Mouse (Mus musculus): Measurements from ENCODE around the gene Crls1. TPM values are rescaled to one million over a fixed set of nuclear protein-coding genes. Genes with fewer than 3 reads are reported as not detected.

Gene Crls1
- polyA plus RNA-seq, 1 experiment from 2014 or later, result 26.8 TPM

GRCm38 (mm10) chr2:132893826-132894225, 47.4 kb downstream of the Crls1 start:
- H3K4me1 ChIP-seq, result no peaks in the 10 kb centered on the region
- H3K4me2 ChIP-seq (replicated peaks), result no peak overlapping the region
- H3K36me3 ChIP-seq, result no peaks in the 10 kb centered on the region
- H3K9me3 ChIP-seq, result no peaks in the 10 kb centered on the region
- H3K27ac ChIP-seq, result no peak overlapping the region
- H3K27me3 ChIP-seq, result no peaks in the 10 kb centered on the region
- no peak for ATAC-seq (ENCODE audit: insufficient number of reproducible peaks, insufficient read depth, low FRiP score, low TSS enrichment)
- no peak overlapping the region for H3K9ac ChIP-seq
- no peak overlapping the region for H3K4me3 ChIP-seq
- 92% methylated on average over 5 of the region's 5 CpGs for WGBS

- WGBS, result 75% methylated on average over 1 of the region's 1 CpGs
- no peak for ATAC-seq (ENCODE audit: insufficient number of reproducible peaks, insufficient read depth, low FRiP score, low TSS enrichment)
- Histone ChIP-seq H3K27ac (no peak overlapping the region), H3K4me1 (no peaks in the 10 kb centered on the region), H3K9ac (no peak overlapping the region), H3K4me2 (replicated peaks) (no peak overlapping the region), H3K9me3 (no peaks in the 10 kb centered on the region), H3K27me3 (no peaks in the 10 kb centered on the region), H3K4me3 (no peak overlapping the region), H3K36me3 (no peaks in the 10 kb centered on the region)
These were observed 51.7 kb downstream of the Crls1 start for GRCm38 (mm10) chr2:132898211-132898610.

GRCm38 (mm10) chr2:132900596-132900995, 54.1 kb downstream of the Crls1 start:
- WGBS, result 81% methylated on average over 1 of the region's 1 CpGs
- Histone ChIP-seq H3K27me3 (no peaks in the 10 kb centered on the region), H3K36me3 (no peaks in the 10 kb centered on the region), H3K4me3 (no peak overlapping the region), H3K9ac (no peak overlapping the region), H3K27ac (no peak overlapping the region), H3K4me1 (no peaks in the 10 kb centered on the region), H3K9me3 (no peaks in the 10 kb centered on the region), H3K4me2 (replicated peaks) (no peak overlapping the region)
- no peak for ATAC-seq (ENCODE audit: insufficient number of reproducible peaks, insufficient read depth, low FRiP score, low TSS enrichment)

GRCm38 (mm10) chr2:132901636-132902035, 55.2 kb downstream of the Crls1 start:
- WGBS, result 79% methylated on average over 4 of the region's 4 CpGs
- Histone ChIP-seq H3K9me3 (no peaks in the 10 kb centered on the region), H3K4me3 (no peak overlapping the region), H3K4me2 (replicated peaks) (no peak overlapping the region), H3K9ac (no peak overlapping the region), H3K27ac (no peak overlapping the region), H3K4me1 (no peaks in the 10 kb centered on the region), H3K27me3 (no peaks in the 10 kb centered on the region), H3K36me3 (no peaks in the 10 kb centered on the region)
- ATAC-seq (ENCODE audit: insufficient number of reproducible peaks, insufficient read depth, low FRiP score, low TSS enrichment), result no peak

- H3K9ac ChIP-seq, result no peak overlapping the region
- no peak overlapping the region for H3K4me2 ChIP-seq (replicated peaks)
- H3K9me3 ChIP-seq, result no peaks in the 10 kb centered on the region
- WGBS, result 71% methylated on average over 4 of the region's 4 CpGs
- H3K27me3 ChIP-seq, result no peaks in the 10 kb centered on the region
- ATAC-seq (ENCODE audit: insufficient number of reproducible peaks, insufficient read depth, low FRiP score, low TSS enrichment), result no peak
- H3K4me1 ChIP-seq, result no peaks in the 10 kb centered on the region
- H3K4me3 ChIP-seq, result no peak overlapping the region
- H3K27ac ChIP-seq, result no peak overlapping the region
- H3K36me3 ChIP-seq, result no peaks in the 10 kb centered on the region
These were observed 55.6 kb downstream of the Crls1 start for GRCm38 (mm10) chr2:132902056-132902455.

GRCm38 (mm10) chr2:132903498-132903897, 57.0 kb downstream of the Crls1 start:
- ATAC-seq (ENCODE audit: insufficient number of reproducible peaks, insufficient read depth, low FRiP score, low TSS enrichment), result no peak
- 39% methylated on average over 3 of the region's 3 CpGs for WGBS
- H3K9me3 ChIP-seq, result no peaks in the 10 kb centered on the region
- no peaks in the 10 kb centered on the region for H3K36me3 ChIP-seq
- no peak overlapping the region for H3K4me3 ChIP-seq
- H3K27ac ChIP-seq, result no peak overlapping the region
- no peak overlapping the region for H3K9ac ChIP-seq
- H3K4me2 ChIP-seq (replicated peaks), result no peak overlapping the region
- no peaks in the 10 kb centered on the region for H3K4me1 ChIP-seq
- no peaks in the 10 kb centered on the region for H3K27me3 ChIP-seq

- no peak overlapping the region for H3K4me2 ChIP-seq (replicated peaks)
- no peaks in the 10 kb centered on the region for H3K27me3 ChIP-seq
- H3K9ac ChIP-seq, result no peak overlapping the region
- H3K36me3 ChIP-seq, result no peaks in the 10 kb centered on the region
- ATAC-seq (ENCODE audit: insufficient number of reproducible peaks, insufficient read depth, low FRiP score, low TSS enrichment), result no peak
- WGBS, result 61% methylated on average over 2 of the region's 2 CpGs
- no peak overlapping the region for H3K27ac ChIP-seq
- H3K9me3 ChIP-seq, result no peaks in the 10 kb centered on the region
- H3K4me3 ChIP-seq, result no peak overlapping the region
- no peaks in the 10 kb centered on the region for H3K4me1 ChIP-seq
These were observed 58.5 kb downstream of the Crls1 start for GRCm38 (mm10) chr2:132904961-132905360.

GRCm38 (mm10) chr2:132906763-132907162, 60.3 kb downstream of the Crls1 start:
- H3K4me3 ChIP-seq, result no peak overlapping the region
- no peaks in the 10 kb centered on the region for H3K9me3 ChIP-seq
- H3K27me3 ChIP-seq, result no peaks in the 10 kb centered on the region
- no peak overlapping the region for H3K27ac ChIP-seq
- no peak for ATAC-seq (ENCODE audit: insufficient number of reproducible peaks, insufficient read depth, low FRiP score, low TSS enrichment)
- H3K9ac ChIP-seq, result no peak overlapping the region
- no peaks in the 10 kb centered on the region for H3K36me3 ChIP-seq
- no peaks in the 10 kb centered on the region for H3K4me1 ChIP-seq
- 29% methylated on average over 8 of the region's 8 CpGs for WGBS
- H3K4me2 ChIP-seq (replicated peaks), result no peak overlapping the region

- ATAC-seq (ENCODE audit: insufficient number of reproducible peaks, insufficient read depth, low FRiP score, low TSS enrichment), result no peak
- no peak overlapping the region for H3K4me3 ChIP-seq
- H3K27ac ChIP-seq, result no peak overlapping the region
- no peaks in the 10 kb centered on the region for H3K9me3 ChIP-seq
- H3K4me1 ChIP-seq, result no peaks in the 10 kb centered on the region
- no peak overlapping the region for H3K4me2 ChIP-seq (replicated peaks)
- 65% methylated on average over 1 of the region's 1 CpGs for whole genome bisulfite sequencing
- H3K9ac ChIP-seq, result no peak overlapping the region
- no peaks in the 10 kb centered on the region for H3K27me3 ChIP-seq
- no peaks in the 10 kb centered on the region for H3K36me3 ChIP-seq
These were observed 68.3 kb downstream of the Crls1 start for GRCm38 (mm10) chr2:132914785-132915184.

Other genes with a start within 250 kb of the Crls1 start
- gene Shld1, start 159.7 kb upstream of the Crls1 start, polyA plus RNA-seq (2016; fragmentation: Nextera tagmentation; extraction: Ambion mirVana), result 14.3 and 17.4 TPM in 2 replicates
- gene Chgb, start 65.4 kb upstream of the Crls1 start, polyA plus RNA-seq (2016; fragmentation: Nextera tagmentation; extraction: Ambion mirVana), result 2.1 and 2.4 TPM in 2 replicates
- gene Trmt6, start 30.6 kb upstream of the Crls1 start, polyA plus RNA-seq (2016; fragmentation: Nextera tagmentation; extraction: Ambion mirVana), result 31.0 and 38.1 TPM in 2 replicates
- gene Mcm8, start 30.5 kb upstream of the Crls1 start, polyA plus RNA-seq (2016; fragmentation: Nextera tagmentation; extraction: Ambion mirVana), result 18.4 and 20.3 TPM in 2 replicates
- 0.22 and 0.33 TPM in 2 replicates for gene Lrrn4, start 34.2 kb downstream of the Crls1 start, polyA plus RNA-seq (2016; fragmentation: Nextera tagmentation; extraction: Ambion mirVana)
- gene Fermt1, start 99.2 kb downstream of the Crls1 start, polyA plus RNA-seq (2016; fragmentation: Nextera tagmentation; extraction: Ambion mirVana), result 11.8 and 12.6 TPM in 2 replicates

All from embryonic facial prominence, embryonic 12.5 days (tissue).